Mouse (Mus musculus) v-Abl transformed pro-B cells (cell line): ENCODE measurements around the gene Pakap.

Experiments used
- in situ Hi-C, 2 experiments: fragments of 400-800 bp; cut with MboI; formaldehyde crosslinking; loops; one replicate each; pipeline ENCODE4 v1.15.1; 2025; ENCODE audit not compliant: unreplicated experiment in 2 of 2

The Pakap gene

GRCm38 (mm10) chr4:57782549-57783390, 214.8 kb downstream of the Pakap start:
- in situ Hi-C loops = loop anchor here in 1 of 2 experiments (25.0 kb wide), 1 partner anchor 420 kb away; no protein-coding TSS in a partner anchor

DNA sequence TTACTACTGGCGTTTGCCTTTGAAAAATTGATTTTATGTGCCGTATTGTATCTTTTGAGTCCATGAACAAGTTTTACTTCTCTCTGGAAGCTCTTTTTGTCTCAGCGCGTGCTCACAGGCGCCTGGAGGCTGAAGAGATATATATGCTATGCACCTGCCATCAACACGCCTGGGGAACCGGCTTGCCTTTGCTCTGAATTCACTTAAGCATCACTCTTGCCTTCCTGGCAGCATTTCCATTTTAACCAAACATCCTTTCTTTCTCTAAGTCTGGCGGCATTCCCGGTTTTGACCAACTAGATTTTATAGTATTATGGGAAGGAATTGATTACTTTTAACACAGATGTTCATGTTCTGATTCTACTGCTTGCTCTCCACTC, 215.4 kb downstream of the Pakap start:
- in situ Hi-C loops = loop anchor here in 1 of 2 experiments (25.0 kb wide), 1 partner anchor 421 kb away; no protein-coding TSS in a partner anchor

DNA sequence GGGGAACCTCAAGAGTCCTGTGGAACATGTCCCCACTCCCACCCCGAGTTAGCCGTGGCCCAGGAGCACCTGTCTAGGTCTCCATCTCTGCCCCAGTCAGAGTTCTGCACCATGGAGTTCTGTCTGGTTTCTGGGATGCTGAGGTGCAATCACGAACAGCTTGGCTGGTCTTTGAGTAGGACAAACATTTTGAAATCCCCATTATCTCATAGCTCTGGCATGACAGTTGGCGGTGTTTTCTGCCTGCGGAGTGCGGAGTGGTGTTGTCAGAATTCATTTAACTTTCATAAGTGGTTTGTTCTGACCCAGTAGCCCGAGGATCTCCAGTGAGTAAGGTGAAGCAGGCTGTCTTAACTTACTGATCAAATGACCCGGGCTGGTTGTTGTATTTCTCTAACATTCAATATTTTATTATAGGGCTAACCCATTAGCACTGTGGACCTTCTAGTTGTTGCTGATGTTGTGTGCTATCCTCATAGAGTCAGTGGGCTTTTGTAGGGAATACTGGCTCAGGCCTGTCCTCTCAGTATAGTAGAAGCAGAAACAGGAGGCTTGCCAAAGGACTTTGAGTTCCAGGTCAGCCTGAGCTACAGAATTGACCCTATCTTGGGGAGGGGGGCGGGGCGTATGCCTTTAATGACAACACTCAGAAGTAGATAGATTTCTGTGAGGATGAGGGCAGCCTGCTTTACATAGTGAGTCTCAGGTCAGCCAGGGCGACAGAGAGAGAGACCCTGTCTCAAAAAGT, 216.0 kb downstream of the Pakap start:
- in situ Hi-C loops = loop anchor here in 1 of 2 experiments (25.0 kb wide), 1 partner anchor 422 kb away; no protein-coding TSS in a partner anchor

- in situ Hi-C loops = loop anchor here (5.0 to 25.0 kb wide), 2 partner anchors 116 to 426 kb away; no protein-coding TSS in a partner anchor
Measured at GRCm38 (mm10) chr4:57788709-57789108, 220.7 kb downstream of the Pakap start.

DNA sequence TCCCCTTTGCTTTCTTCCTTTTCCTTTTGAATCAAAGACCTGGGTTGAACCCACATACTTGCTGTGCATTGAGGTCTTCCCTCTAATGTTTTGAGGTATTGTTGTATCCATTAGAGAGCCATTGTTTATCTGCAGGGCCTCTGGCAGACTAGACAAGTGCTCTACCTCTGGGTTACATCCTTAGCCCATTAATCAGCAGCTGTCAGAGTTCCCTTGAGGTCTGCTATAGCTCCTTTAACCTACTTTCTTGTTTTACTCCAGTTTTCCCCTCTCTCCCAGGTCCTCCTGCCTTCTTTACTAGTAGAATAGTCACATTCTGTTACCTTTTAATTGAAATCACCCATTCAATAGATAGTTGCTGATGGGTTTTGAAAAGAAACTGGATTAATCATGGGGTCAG, 221.1 kb downstream of the Pakap start:
- in situ Hi-C loops = loop anchor here (5.0 to 25.0 kb wide), 2 partner anchors 117 to 427 kb away; no protein-coding TSS in a partner anchor

GRCm38 (mm10) chr4:57793989-57794388, 226.0 kb downstream of the Pakap start:
- in situ Hi-C loops = loop anchor here (5.0 to 25.0 kb wide), 2 partner anchors 88 to 432 kb away; no protein-coding TSS in a partner anchor

DNA sequence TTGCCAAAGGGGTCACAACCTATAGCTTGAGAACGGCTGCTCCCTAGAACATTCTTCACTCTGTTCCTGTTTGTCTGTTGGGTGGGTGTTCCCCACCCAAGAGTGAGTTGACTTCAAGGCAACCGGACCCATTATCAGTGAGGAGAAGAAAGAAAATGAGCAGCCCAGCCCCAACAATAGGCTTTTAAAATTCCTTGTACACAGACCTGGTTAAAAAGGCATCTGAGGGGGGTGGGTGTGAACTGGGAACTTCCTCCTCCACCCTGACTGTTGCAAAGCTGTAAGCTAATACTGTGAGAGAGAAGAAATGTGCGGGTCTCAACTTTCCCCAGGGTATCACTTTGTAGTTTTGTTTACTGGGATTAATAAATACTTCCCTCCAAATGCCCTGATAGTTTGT, 226.6 kb downstream of the Pakap start:
- in situ Hi-C loops = loop anchor here (5.0 to 25.0 kb wide), 2 partner anchors 88 to 432 kb away; no protein-coding TSS in a partner anchor

- in situ Hi-C loops = loop anchor here in 1 of 2 experiments (25.0 kb wide), 1 partner anchor 435 kb away; no protein-coding TSS in a partner anchor
Measured at GRCm38 (mm10) chr4:57797548-57798285, 229.7 kb downstream of the Pakap start.

- in situ Hi-C loops = loop anchor here in 1 of 2 experiments (25.0 kb wide), 1 partner anchor 436 kb away; no protein-coding TSS in a partner anchor
Measured at GRCm38 (mm10) chr4:57798286-57799018, 230.5 kb downstream of the Pakap start.

- in situ Hi-C loops = loop anchor here in 1 of 2 experiments (25.0 kb wide), 1 partner anchor 437 kb away; no protein-coding TSS in a partner anchor
Measured at GRCm38 (mm10) chr4:57799297-57799696, 231.3 kb downstream of the Pakap start.

- in situ Hi-C loops = loop anchor here in 1 of 2 experiments (25.0 kb wide), 1 partner anchor 1811 kb away; no protein-coding TSS in a partner anchor
Measured at GRCm38 (mm10) chr4:57801239-57801638, 233.3 kb downstream of the Pakap start.

- in situ Hi-C loops = loop anchor here in 1 of 2 experiments (25.0 kb wide), 1 partner anchor 1810 kb away; no protein-coding TSS in a partner anchor
Measured at GRCm38 (mm10) chr4:57801986-57802385, 234.0 kb downstream of the Pakap start.

GRCm38 (mm10) chr4:57802411-57802810, 234.4 kb downstream of the Pakap start:
- in situ Hi-C loops = loop anchor here in 1 of 2 experiments (25.0 kb wide), 1 partner anchor 1810 kb away; no protein-coding TSS in a partner anchor

DNA sequence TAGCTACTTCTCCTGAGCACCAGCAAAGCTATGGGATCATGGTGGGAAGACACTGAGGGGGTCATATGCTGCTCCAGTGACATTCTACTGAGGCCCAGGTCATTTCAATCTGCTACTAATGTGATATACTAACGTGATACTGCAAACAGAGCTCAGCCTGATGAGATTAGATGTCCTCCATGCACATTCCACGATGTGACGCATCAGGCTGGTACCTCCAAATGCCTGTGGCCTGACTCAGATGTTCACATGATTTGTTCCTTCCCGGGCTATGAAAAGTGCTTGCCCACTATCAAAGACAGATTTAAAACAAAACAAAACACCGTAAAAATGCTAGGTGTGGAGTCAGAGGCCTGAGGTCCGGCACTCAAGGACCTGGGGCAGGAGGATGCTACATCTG, 236.9 kb downstream of the Pakap start:
- in situ Hi-C loops = loop anchor here in 1 of 2 experiments (25.0 kb wide), 1 partner anchor 1807 kb away; no protein-coding TSS in a partner anchor

- in situ Hi-C loops = loop anchor here in 1 of 2 experiments (25.0 kb wide), 1 partner anchor 1803 kb away; no protein-coding TSS in a partner anchor
Measured at GRCm38 (mm10) chr4:57809449-57809848, 241.5 kb downstream of the Pakap start.

GRCm38 (mm10) chr4:57812075-57812474, 244.1 kb downstream of the Pakap start:
- in situ Hi-C loops = loop anchor here (10.0 to 25.0 kb wide), 2 partner anchors 53 to 1800 kb away; no protein-coding TSS in a partner anchor

- in situ Hi-C loops = loop anchor here (10.0 to 25.0 kb wide), 2 partner anchors 52 to 1799 kb away; no protein-coding TSS in a partner anchor
Measured at GRCm38 (mm10) chr4:57812916-57813575, 245.1 kb downstream of the Pakap start.

- in situ Hi-C loops = loop anchor here (10.0 to 25.0 kb wide), 2 partner anchors 51 to 1799 kb away; no protein-coding TSS in a partner anchor
Measured at GRCm38 (mm10) chr4:57813576-57813945, 245.6 kb downstream of the Pakap start.
